Mouse (Mus musculus): Measurements from ENCODE around the gene Mapkap1.

DNA sequence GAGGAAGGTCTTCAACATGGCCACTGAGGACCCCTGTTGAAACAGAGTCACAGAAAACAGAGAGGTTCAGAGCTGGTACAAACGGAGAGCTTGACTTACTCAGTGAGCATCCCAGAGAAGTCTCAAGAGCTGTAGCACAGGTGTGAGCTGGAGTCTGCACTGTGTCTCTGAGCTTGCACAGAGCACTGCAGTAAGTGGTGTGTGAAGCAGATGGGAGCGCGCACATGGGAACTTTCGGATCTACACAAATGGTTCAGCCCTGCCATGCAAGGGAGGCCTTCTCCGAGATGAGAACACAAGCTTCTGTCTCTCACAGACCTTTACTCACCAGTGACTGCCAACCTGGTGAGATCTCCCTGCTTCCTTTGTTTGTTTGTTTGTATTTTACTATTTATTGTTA, 103.3 kb downstream of the Mapkap1 start:
- TF ChIP-seq TCF3 (IDR thresholded peaks at IDR 0.05; ENCODE audit: insufficient read length, low read depth) = no peak
- no peak for TF ChIP-seq MYOD1 (IDR thresholded peaks at IDR 0.05; ENCODE audit: control insufficient read depth in 1 of 3, insufficient read length in 2 of 3, low read depth in 2 of 3)
- TF ChIP-seq POLR2A (IDR thresholded peaks at IDR 0.05; ENCODE audit: insufficient read length, low read depth) = no peak
- no peak for TF ChIP-seq MAX (IDR thresholded peaks at IDR 0.05; ENCODE audit: low read depth)
- TF ChIP-seq POLR2AphosphoS2 (IDR thresholded peaks at IDR 0.05; ENCODE audit: insufficient read length, low read depth) = no peak
- no peak for TF ChIP-seq USF1 (IDR thresholded peaks at IDR 0.05; ENCODE audit: low read depth)
- TF ChIP-seq TCF12 (IDR thresholded peaks at IDR 0.05; ENCODE audit: insufficient read depth, poor library complexity, severe bottlenecking) = no peak
- TF ChIP-seq E2F4 (IDR thresholded peaks at IDR 0.05; ENCODE audit: insufficient read depth) = no peak
- no peak for TF ChIP-seq CEBPB (IDR thresholded peaks at IDR 0.05; ENCODE audit: insufficient read depth, poor library complexity, severe bottlenecking)
- no peak for TF ChIP-seq REST (IDR thresholded peaks at IDR 0.05; ENCODE audit: insufficient read depth, insufficient read length)
- no peak for TF ChIP-seq MYOG (IDR thresholded peaks at IDR 0.05; ENCODE audit: control insufficient read depth in 1 of 3, insufficient read depth in 1 of 3, insufficient read length in 2 of 3, low read depth in 2 of 3)
